Mouse (Mus musculus): Measurements from ENCODE around the gene Srgap1.

GRCm38 (mm10) chr10:121885512-121886218 is 161.4 kb downstream of the Srgap1 start:
- TF ChIP-seq GATA1 (IDR thresholded peaks at IDR 0.05; ENCODE audit: borderline replicate concordance, low read length) (no peak), FLI1 (IDR thresholded peaks at IDR 0.05; ENCODE audit: low read length) (no peak)
